Mouse (Mus musculus) CH12.LX (cell line): ENCODE data around the gene Spsb2. TPM values are rescaled to one million over a fixed set of nuclear protein-coding genes. Genes with fewer than 3 reads are reported as not detected.

Source experiments
- DNase-seq: peaks from one replicate; pipeline ENCODE4 v3.0.0-alpha.2; 2013; ENCODE audit errors: extremely low read depth
- H3K27ac ChIP-seq: 2 replicates; pipeline ENCODE4 v1.5.1; 2012; ENCODE audit warnings: low read depth, mild to moderate bottlenecking, control low read depth, moderate library complexity; ENCODE audit not compliant: insufficient read depth
- H3K27me3 ChIP-seq: replicated peaks from 2 replicates; pipeline ENCODE3; 2012; ENCODE audit warnings: inconsistent platforms
- H3K36me3 ChIP-seq, 2 experiments: replicated peaks in 1 of 2; 2 replicates each; pipeline versions ENCODE3 to v1.6.1; 2012; ENCODE audit warnings: inconsistent platforms in 1 of 2, low read length in 1 of 2, mild to moderate bottlenecking in 1 of 2, mixed read lengths in 1 of 2, moderate library complexity in 1 of 2; ENCODE audit not compliant: control insufficient read depth in 1 of 2, insufficient read depth in 1 of 2
- H3K4me1 ChIP-seq, 2 experiments: 2 replicates each; pipeline ENCODE4 v1.6.1; 2012; ENCODE audit warnings: inconsistent platforms in 1 of 2, moderate library complexity in 1 of 2; ENCODE audit not compliant: insufficient read depth in 2 of 2, control insufficient read depth in 1 of 2
- H3K4me2 ChIP-seq: 2 replicates; pipeline ENCODE4 v1.6.1; 2012; ENCODE audit warnings: low read depth, mild to moderate bottlenecking, control low read depth; ENCODE audit not compliant: poor library complexity, insufficient read depth, severe bottlenecking
- H3K4me3 ChIP-seq, 3 experiments: fragments of 150-350 bp in 1 of 3; sonication (generic) in 1 of 3; replicated peaks in 1 of 3; 2 replicates each; pipeline versions ENCODE3 to v1.5.1; 2011 to 2012; ENCODE audit warnings: low read depth in 2 of 3, low read length in 2 of 3, mild to moderate bottlenecking in 2 of 3, moderate library complexity in 2 of 3, control low read depth in 1 of 3, improper control_type of control experiment in 1 of 3, inconsistent platforms in 1 of 3, mixed read lengths in 1 of 3; ENCODE audit not compliant: poor library complexity in 1 of 3
- H3K79me2 ChIP-seq: replicated peaks from 2 replicates; pipeline ENCODE4 v1.6.1; 2012; ENCODE audit warnings: mild to moderate bottlenecking, moderate library complexity; ENCODE audit not compliant: control insufficient read depth, poor library complexity, insufficient read depth, severe bottlenecking; ENCODE audit errors: extremely low read depth
- H3K9ac ChIP-seq: 2 replicates; pipeline ENCODE4 v1.6.1; 2012; ENCODE audit warnings: low read depth, mild to moderate bottlenecking, control low read depth, moderate library complexity; ENCODE audit not compliant: insufficient read depth
- H3K9me3 ChIP-seq: replicated peaks from 2 replicates; pipeline ENCODE3; 2012; ENCODE audit warnings: low read length, inconsistent platforms, mixed read lengths
- BHLHE40 ChIP-seq: IDR thresholded peaks from 2 replicates; pipeline ENCODE4 v1.6.1; 2011; ENCODE audit warnings: mild to moderate bottlenecking, low read depth, low read length, improper control_type of control experiment
- CHD1 ChIP-seq: IDR thresholded peaks from 2 replicates; pipeline ENCODE4 v1.6.1; 2012; ENCODE audit warnings: low read depth, low read length, improper control_type of control experiment, inconsistent platforms
- CHD2 ChIP-seq: IDR thresholded peaks from 2 replicates; pipeline ENCODE4 v1.6.1; 2011; ENCODE audit warnings: low read length, improper control_type of control experiment
- CTCF ChIP-seq, 2 experiments: IDR thresholded peaks in 1 of 2; conservative IDR thresholded peaks in 1 of 2; 2 replicates each; pipeline ENCODE4 v1.5.1; 2011 to 2012; ENCODE audit warnings: low read depth in 2 of 2, low read length in 2 of 2, improper control_type of control experiment in 1 of 2, inconsistent platforms in 1 of 2, mild to moderate bottlenecking in 1 of 2, moderate library complexity in 1 of 2
- E2F4 ChIP-seq: IDR thresholded peaks from 2 replicates; pipeline ENCODE4 v1.6.1; 2011; ENCODE audit warnings: low read depth, low read length, improper control_type of control experiment; ENCODE audit not compliant: insufficient replicate concordance
- ELF1 ChIP-seq: IDR thresholded peaks from 2 replicates; pipeline ENCODE4 v1.6.1; 2014; ENCODE audit warnings: low read depth, mild to moderate bottlenecking, inconsistent platforms, low read length, improper control_type of control experiment
- EP300 ChIP-seq: IDR thresholded peaks from 2 replicates; pipeline ENCODE4 v1.6.1; 2011; ENCODE audit warnings: low read length, improper control_type of control experiment
- ETS1 ChIP-seq: conservative IDR thresholded peaks from 2 replicates; pipeline ENCODE4 v1.6.1; 2012; ENCODE audit warnings: low read depth, mild to moderate bottlenecking, inconsistent platforms, low read length, improper control_type of control experiment, moderate library complexity
- GABPA ChIP-seq: IDR thresholded peaks from 2 replicates; pipeline ENCODE4 v1.6.1; 2012; ENCODE audit warnings: low read depth, low read length, improper control_type of control experiment, inconsistent platforms; ENCODE audit not compliant: insufficient replicate concordance
- HCFC1 ChIP-seq: IDR thresholded peaks from 2 replicates; pipeline ENCODE4 v1.6.1; 2012; ENCODE audit warnings: low read depth, mild to moderate bottlenecking, inconsistent platforms, low read length, improper control_type of control experiment
- IRF4 ChIP-seq: IDR thresholded peaks from 2 replicates; pipeline ENCODE4 v1.6.1; 2014; ENCODE audit warnings: low read depth, mild to moderate bottlenecking, inconsistent platforms, low read length, improper control_type of control experiment
- JUN ChIP-seq: IDR thresholded peaks from 2 replicates; pipeline ENCODE4 v1.6.1; 2011; ENCODE audit warnings: low read depth, mild to moderate bottlenecking, low read length, improper control_type of control experiment, moderate library complexity; ENCODE audit not compliant: insufficient read depth
- JUND ChIP-seq: conservative IDR thresholded peaks from 2 replicates; pipeline ENCODE4 v1.6.1; 2011; ENCODE audit warnings: low read depth, low read length, improper control_type of control experiment
- KAT2A ChIP-seq: IDR thresholded peaks from 2 replicates; pipeline ENCODE4 v1.6.1; 2012; ENCODE audit warnings: low read length, improper control_type of control experiment, inconsistent platforms; ENCODE audit not compliant: insufficient replicate concordance
- MAFK ChIP-seq: IDR thresholded peaks from 2 replicates; pipeline ENCODE4 v1.6.1; 2011; ENCODE audit warnings: low read length, improper control_type of control experiment; ENCODE audit not compliant: insufficient replicate concordance
- MAX ChIP-seq: IDR thresholded peaks from 2 replicates; pipeline ENCODE4 v1.6.1; 2011; ENCODE audit warnings: low read length, improper control_type of control experiment
- MAZ ChIP-seq: IDR thresholded peaks from 2 replicates; pipeline ENCODE4 v1.6.1; 2012; ENCODE audit warnings: low read depth, mild to moderate bottlenecking, inconsistent platforms, low read length, improper control_type of control experiment, moderate library complexity
- MEF2A ChIP-seq: IDR thresholded peaks from 2 replicates; pipeline ENCODE4 v1.6.1; 2014; ENCODE audit warnings: low read depth, mild to moderate bottlenecking, inconsistent platforms, low read length, improper control_type of control experiment, borderline replicate concordance
- MXI1 ChIP-seq: IDR thresholded peaks from 2 replicates; pipeline ENCODE4 v1.6.1; 2011; ENCODE audit warnings: mild to moderate bottlenecking, low read depth, low read length, improper control_type of control experiment
- MYC ChIP-seq: IDR thresholded peaks from 2 replicates; pipeline ENCODE4 v1.6.1; 2011; ENCODE audit warnings: low read depth, mild to moderate bottlenecking, improper control_type of control experiment, low read length
- NELFE ChIP-seq: IDR thresholded peaks from 2 replicates; pipeline ENCODE4 v1.6.1; 2011; ENCODE audit warnings: low read depth, low read length, improper control_type of control experiment
- NRF1 ChIP-seq: IDR thresholded peaks from 2 replicates; pipeline ENCODE4 v1.6.1; 2014; ENCODE audit warnings: low read depth, mild to moderate bottlenecking, inconsistent platforms, low read length, improper control_type of control experiment, moderate library complexity
- PAX5 ChIP-seq: IDR thresholded peaks from 2 replicates; pipeline ENCODE4 v1.6.1; 2012; ENCODE audit warnings: low read length, inconsistent platforms, mixed read lengths
- POLR2A ChIP-seq: IDR thresholded peaks from 2 replicates; pipeline ENCODE4 v1.6.1; 2011; ENCODE audit warnings: low read depth, mild to moderate bottlenecking, improper control_type of control experiment, low read length
- POLR2AphosphoS2 ChIP-seq: IDR thresholded peaks from 2 replicates; pipeline ENCODE4 v1.6.1; 2011; ENCODE audit warnings: low read depth, low read length, improper control_type of control experiment
- RAD21 ChIP-seq: IDR thresholded peaks from 2 replicates; pipeline ENCODE4 v1.6.1; 2011; ENCODE audit warnings: low read depth, mild to moderate bottlenecking, low read length, improper control_type of control experiment, moderate library complexity
- RCOR1 ChIP-seq: conservative IDR thresholded peaks from 2 replicates; pipeline ENCODE4 v1.6.1; 2012; ENCODE audit warnings: low read depth, mild to moderate bottlenecking, inconsistent platforms, low read length, improper control_type of control experiment
- SIN3A ChIP-seq: IDR thresholded peaks from 2 replicates; pipeline ENCODE4 v1.6.1; 2012; ENCODE audit warnings: low read length, improper control_type of control experiment, inconsistent platforms
- SMC3 ChIP-seq: IDR thresholded peaks from 2 replicates; pipeline ENCODE4 v1.6.1; 2011; ENCODE audit warnings: low read depth, low read length, improper control_type of control experiment
- TBP ChIP-seq: conservative IDR thresholded peaks from 2 replicates; pipeline ENCODE4 v1.6.1; 2011; ENCODE audit warnings: low read depth, low read length, improper control_type of control experiment
- TCF12 ChIP-seq: IDR thresholded peaks from 2 replicates; pipeline ENCODE4 v1.6.1; 2014; ENCODE audit warnings: low read depth, mild to moderate bottlenecking, inconsistent platforms, low read length, improper control_type of control experiment
- UBTF ChIP-seq: IDR thresholded peaks from 2 replicates; pipeline ENCODE4 v1.6.1; 2012; ENCODE audit warnings: low read depth, mild to moderate bottlenecking, inconsistent platforms, low read length, improper control_type of control experiment, moderate library complexity
- USF1 ChIP-seq: IDR thresholded peaks from 2 replicates; pipeline ENCODE4 v1.6.1; 2014; ENCODE audit warnings: low read depth, mild to moderate bottlenecking, inconsistent platforms, low read length, improper control_type of control experiment
- USF2 ChIP-seq: conservative IDR thresholded peaks from 2 replicates; pipeline ENCODE4 v1.6.1; 2011; ENCODE audit warnings: low read depth, low read length, improper control_type of control experiment
- ZC3H11A ChIP-seq: IDR thresholded peaks from 2 replicates; pipeline ENCODE4 v1.6.1; 2012; ENCODE audit warnings: low read depth, mild to moderate bottlenecking, inconsistent platforms, low read length, improper control_type of control experiment
- ZKSCAN1 ChIP-seq: IDR thresholded peaks from 2 replicates; pipeline ENCODE4 v1.6.1; 2012; ENCODE audit warnings: low read depth, inconsistent platforms, low read length, improper control_type of control experiment, borderline replicate concordance
- ZMIZ1 ChIP-seq: IDR thresholded peaks from 2 replicates; pipeline ENCODE4 v1.6.1; 2012; ENCODE audit warnings: low read depth, mild to moderate bottlenecking, inconsistent platforms, low read length, improper control_type of control experiment
- ZNF384 ChIP-seq: IDR thresholded peaks from 2 replicates; pipeline ENCODE4 v1.6.1; 2012; ENCODE audit warnings: low read depth, low read length, improper control_type of control experiment, inconsistent platforms
- dilution Hi-C: fragments of 300-500 bp; cut with MboI; formaldehyde crosslinking; loops from 2 replicates; pipeline ENCODE4 v1.14.3; 2020; ENCODE audit warnings: low sequenced_read_pairs; ENCODE audit not compliant: extremely low pct_unique_long_range_greater_than_20kb, extremely low pct_ligation_motif_present
- in situ Hi-C: fragments of 300-500 bp; cut with MboI; formaldehyde crosslinking; loops from 3 replicates; pipeline ENCODE4 v1.14.3; 2019; ENCODE audit warnings: low sequenced_read_pairs, low pct_ligation_motif_present, low pct_unique_long_range_greater_than_20kb, mixed read lengths
- polyA plus RNA-seq: library from polyadenylated mRNA; unstranded; fragments of >175 nt; gene quantifications from 2 replicates; pipeline ENCODE4 v1.2.1, GENCODE M21; 2012; ENCODE audit warnings: low read depth; ENCODE audit not compliant: insufficient read length
- total RNA-seq, 2 experiments: library from RNA; depleted of rRNA; stranded (reverse); fragments of 300-350 nt in 1 of 2; fragments of >200 nt in 1 of 2; gene quantifications; 2 replicates each; pipeline ENCODE4 v1.2.3; 2012 to 2014

Gene Spsb2
- total and polyA plus RNA-seq, 3 experiments: 2.4 to 3.3 TPM; not detected in 1

DNA sequence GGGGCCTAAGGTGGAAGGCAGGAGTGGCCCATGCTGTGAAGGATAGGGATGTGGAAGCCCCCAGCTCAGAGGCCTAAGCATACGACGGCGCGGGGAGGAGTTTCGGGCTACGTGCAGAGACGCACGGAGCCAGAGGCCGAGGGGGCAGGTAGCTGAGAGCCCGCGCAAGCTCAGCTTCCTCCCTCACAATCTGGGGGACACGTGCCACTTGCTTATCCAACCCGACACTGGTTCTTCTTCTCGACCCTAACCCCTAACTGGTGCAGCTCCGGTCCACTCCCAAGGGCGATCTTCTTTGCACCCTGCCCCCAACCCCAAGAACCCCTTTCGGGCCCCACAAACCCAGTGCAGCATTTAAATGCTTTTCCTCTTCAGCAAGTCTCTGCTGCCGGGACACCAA is 5.0 kb downstream of the Spsb2 start:
- dilution Hi-C loops: no loop called here
- peaks cover 59 to 81% of the 10 kb centered on the region in 2 experiments for H3K36me3 ChIP-seq

DNA sequence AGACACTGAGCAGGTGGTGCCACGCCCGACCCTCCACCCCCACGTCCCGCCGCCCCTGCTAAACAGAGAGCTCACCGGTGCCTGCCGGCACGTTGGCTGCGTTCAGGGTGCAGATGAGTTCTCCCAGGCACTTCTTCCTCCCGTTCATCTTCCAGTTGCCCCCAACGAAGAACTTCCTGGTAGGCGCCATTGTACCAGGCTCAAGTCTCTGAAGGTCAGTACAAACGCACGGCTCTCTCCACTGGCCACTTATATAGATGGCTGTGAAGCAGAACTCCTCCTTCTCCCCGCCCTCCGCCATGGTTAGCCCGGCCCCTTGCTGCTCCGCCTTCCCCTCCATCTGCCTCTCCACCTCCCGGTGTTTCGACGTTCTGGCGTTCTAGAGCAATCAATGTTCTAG is 5.5 kb downstream of the Spsb2 start, which contains the start of gene Tpi1:
TSS of gene Tpi1 (minus strand) at position 364 of the 400 bp plus-strand sequence.
- 0 out of 2 replicates have a peak, but pooled peaks have one; percentile 13 for TF ChIP-seq MYC
- TF ChIP-seq RCOR1: peak; percentile 51; the same call in 1 of the 2 replicates
- TF ChIP-seq SIN3A: peak; percentile 54
- peak; percentile 98 for TF ChIP-seq POLR2AphosphoS2
- TF ChIP-seq IRF4: no peak; the same call in 1 of the 2 replicates
- no peak for TF ChIP-seq JUND
- no peak for TF ChIP-seq JUN
- TF ChIP-seq UBTF: 0 out of 2 replicates have a peak, but pooled peaks have one; percentile 14
- TF ChIP-seq ZMIZ1: peak; percentile 98
- peak; percentile 99 for TF ChIP-seq NELFE
- peak; percentile 62 for TF ChIP-seq CHD2
- 0 out of 2 replicates have a peak, but pooled peaks have one; percentile 18 for TF ChIP-seq MXI1
- TF ChIP-seq ZKSCAN1: no peak
- peak; percentile 82 for TF ChIP-seq TCF12
- TF ChIP-seq HCFC1: peak; percentile 17; the same call in 1 of the 2 replicates
- TF ChIP-seq POLR2A: peak; percentile 99
- TF ChIP-seq ELF1: peak; percentile 72
- TF ChIP-seq TBP: peak; percentile 98
- in situ Hi-C loops (no loop called here), dilution Hi-C loops (no loop called here)
- Histone ChIP-seq H3K4me1 (peaks cover 5 to 34% of the 10 kb centered on the region in 2 experiments), H3K4me2 (peak within 1 kb of the TSS; percentile 83), H3K9me3 (no peaks in the 10 kb centered on the region), H3K27ac (peak within 1 kb of the TSS; percentile 17; the same call in 1 of the 2 replicates), H3K27me3 (no peaks in the 10 kb centered on the region), H3K79me2 (peaks cover 23% of the 10 kb centered on the region), H3K9ac (peak within 1 kb of the TSS; percentile 95), H3K36me3 (peaks cover 63 to 81% of the 10 kb centered on the region in 2 experiments), H3K4me3 (peak within 1 kb of the TSS; percentile 73 to 97 (median 82))
- peak; percentile 86 for DNase-seq

More for the DNA sequence above, 5.0 kb downstream of the Spsb2 start:
- Histone ChIP-seq H3K27ac (peak overlapping the region; percentile 17; the same call in 1 of the 2 replicates), H3K4me2 (peak overlapping the region; percentile 68), H3K27me3 (no peaks in the 10 kb centered on the region), H3K9me3 (no peaks in the 10 kb centered on the region), H3K9ac (peak overlapping the region; percentile 95), H3K4me1 (peaks cover 5 to 38% of the 10 kb centered on the region in 2 experiments), H3K4me3 (peak overlapping the region; percentile 73 to 97 (median 82)), H3K79me2 (peaks cover 23% of the 10 kb centered on the region)
- TF ChIP-seq SIN3A (peak; percentile 26), NRF1 (peak; percentile 82), NELFE (no peak), MAFK (no peak), USF2 (0 out of 2 replicates have a peak, but pooled peaks have one; percentile 31), TBP (no peak), CTCF (conservative IDR thresholded peaks at IDR 0.05 in 1 of 2, IDR thresholded peaks at IDR 0.05 in 1 of 2; ENCODE audit: low read depth in 2 of 2, low read length in 2 of 2) (no peak), ZKSCAN1 (no peak), SMC3 (no peak), ZMIZ1 (no peak), RCOR1 (no peak), MAZ (no peak), ZC3H11A (no peak), UBTF (0 out of 2 replicates have a peak, but pooled peaks have one; percentile 32), E2F4 (no peak), KAT2A (no peak), ETS1 (no peak), MYC (peak; percentile 79; the same call in 1 of the 2 replicates), MEF2A (no peak), USF1 (peak; percentile 51), HCFC1 (no peak), GABPA (no peak), IRF4 (peak; percentile 4), POLR2AphosphoS2 (no peak), PAX5 (no peak), JUND (no peak), JUN (no peak), ELF1 (no peak), MXI1 (peak; percentile 88), POLR2A (no peak), BHLHE40 (peak; percentile 84), EP300 (no peak), RAD21 (no peak), CHD1 (no peak; the same call in 1 of the 2 replicates), CHD2 (no peak), ZNF384 (no peak), TCF12 (no peak; the same call in 1 of the 2 replicates), MAX (peak; percentile 86)
- peak; percentile 79 for DNase-seq
- in situ Hi-C loops: no loop called here
